Mouse (Mus musculus) ES-Bruce4 (cell line): Measurements from ENCODE around the gene Tapbpl. TPM values are rescaled to one million over a fixed set of nuclear protein-coding genes. Genes with fewer than 3 reads are reported as not detected.

Experiments
- H3K27ac ChIP-seq: 2 replicates; pipeline ENCODE4 v1.5.1; 2012; ENCODE audit warnings: low read length, inconsistent platforms; ENCODE audit not compliant: insufficient read depth
- H3K27me3 ChIP-seq: 2 replicates; pipeline ENCODE4 v1.6.1; 2012; ENCODE audit warnings: mild to moderate bottlenecking, low read length, inconsistent platforms; ENCODE audit not compliant: control insufficient read depth, poor library complexity, insufficient read depth, severe bottlenecking
- H3K36me3 ChIP-seq: 2 replicates; pipeline ENCODE4 v1.6.1; 2012; ENCODE audit warnings: inconsistent platforms, mild to moderate bottlenecking, low read length, moderate library complexity; ENCODE audit not compliant: control insufficient read depth, poor library complexity, insufficient read depth, severe bottlenecking
- H3K4me1 ChIP-seq: one replicate; pipeline ENCODE4 v1.8.1; 2011; ENCODE audit warnings: low read length; ENCODE audit not compliant: control insufficient read depth, insufficient read depth
- H3K4me3 ChIP-seq: 2 replicates; pipeline ENCODE4 v1.5.1; 2011; ENCODE audit warnings: low read depth, mild to moderate bottlenecking, low read length
- H3K9ac ChIP-seq: 2 replicates; pipeline ENCODE4 v1.6.1; 2012; ENCODE audit warnings: low read depth, mild to moderate bottlenecking, inconsistent platforms; ENCODE audit not compliant: poor library complexity, severe bottlenecking
- H3K9me3 ChIP-seq: replicated peaks from 2 replicates; pipeline ENCODE4 v1.6.1; 2012; ENCODE audit warnings: mild to moderate bottlenecking, low read length, inconsistent platforms; ENCODE audit not compliant: control insufficient read depth, poor library complexity, insufficient read depth, severe bottlenecking
- CTCF ChIP-seq: IDR thresholded peaks from one replicate; pipeline ENCODE4 v1.8.1; 2011; ENCODE audit warnings: low read depth, low read length
- EP300 ChIP-seq: IDR thresholded peaks from 2 replicates; pipeline ENCODE4 v1.6.1; 2011; ENCODE audit warnings: low read depth, low read length; ENCODE audit not compliant: insufficient read depth
- POLR2A ChIP-seq: IDR thresholded peaks from one replicate; pipeline ENCODE4 v1.8.1; 2011; ENCODE audit warnings: low read length; ENCODE audit not compliant: insufficient read depth
- polyA plus RNA-seq: library from polyadenylated mRNA; stranded (reverse); fragments of >200 nt; gene quantifications from 2 replicates; pipeline ENCODE4 v1.2.4, GENCODE M21; 2011; ENCODE audit warnings: low read depth; ENCODE audit not compliant: missing spikeins, insufficient read depth, insufficient read length

Gene Tapbpl
- polyA plus RNA-seq, 1 experiment, result 3.9 TPM

- Histone ChIP-seq H3K27ac (no peak overlapping the region), H3K9ac (no peak overlapping the region), H3K27me3 (no peaks in the 10 kb centered on the region), H3K4me3 (no peak overlapping the region), H3K36me3 (no peaks in the 10 kb centered on the region), H3K9me3 (no peaks in the 10 kb centered on the region), H3K4me1 (no peaks in the 10 kb centered on the region)
- TF ChIP-seq CTCF (no peak), EP300 (no peak), POLR2A (no peak)
These were observed 13.8 kb downstream of the Tapbpl start for GRCm38 (mm10) chr6:125217899-125218298.

GRCm38 (mm10) chr6:125216898-125217297 is 14.8 kb downstream of the Tapbpl start:
- Histone ChIP-seq H3K4me3 (no peak overlapping the region), H3K27me3 (no peaks in the 10 kb centered on the region), H3K27ac (no peak overlapping the region), H3K9me3 (no peaks in the 10 kb centered on the region), H3K9ac (no peak overlapping the region), H3K36me3 (no peaks in the 10 kb centered on the region), H3K4me1 (no peaks in the 10 kb centered on the region)
- TF ChIP-seq CTCF (no peak), POLR2A (no peak)

- peak; percentile 63; the same call in 1 of the 2 replicates for TF ChIP-seq EP300
- TF ChIP-seq CTCF, result no peak
- TF ChIP-seq POLR2A, result peak; percentile 92
- Histone ChIP-seq H3K9me3 (no peaks in the 10 kb centered on the region), H3K27me3 (no peaks in the 10 kb centered on the region), H3K4me3 (peak within 1 kb of the TSS; percentile 91), H3K27ac (no peak within 1 kb of the TSS), H3K4me1 (no peaks in the 10 kb centered on the region), H3K36me3 (no peaks in the 10 kb centered on the region), H3K9ac (peak within 1 kb of the TSS; percentile 73)
These were observed 16.3 kb downstream of the Tapbpl start, which contains the start of gene Vamp1 for GRCm38 (mm10) chr6:125215148-125215954. Vamp1 (plus strand) TSS chr6:125215551.

- Histone ChIP-seq H3K9me3 (no peaks in the 10 kb centered on the region), H3K36me3 (no peaks in the 10 kb centered on the region), H3K9ac (no peak overlapping the region), H3K27ac (no peak overlapping the region), H3K4me1 (no peaks in the 10 kb centered on the region), H3K27me3 (no peaks in the 10 kb centered on the region), H3K4me3 (no peak overlapping the region)
- TF ChIP-seq POLR2A (no peak), CTCF (no peak), EP300 (no peak)
These were observed 17.9 kb downstream of the Tapbpl start for GRCm38 (mm10) chr6:125213715-125214114.

GRCm38 (mm10) chr6:125213129-125213528 is 18.5 kb downstream of the Tapbpl start:
- H3K9me3 ChIP-seq, result no peaks in the 10 kb centered on the region
- H3K4me3 ChIP-seq, result no peak overlapping the region
- no peaks in the 10 kb centered on the region for H3K27me3 ChIP-seq
- no peak overlapping the region for H3K9ac ChIP-seq
- H3K4me1 ChIP-seq, result no peaks in the 10 kb centered on the region
- no peaks in the 10 kb centered on the region for H3K36me3 ChIP-seq
- TF ChIP-seq EP300, result no peak
- H3K27ac ChIP-seq, result no peak overlapping the region

- no peak for TF ChIP-seq CTCF
- TF ChIP-seq EP300, result no peak
- TF ChIP-seq POLR2A, result no peak
- Histone ChIP-seq H3K4me1 (no peaks in the 10 kb centered on the region), H3K9me3 (no peaks in the 10 kb centered on the region), H3K27me3 (no peaks in the 10 kb centered on the region), H3K36me3 (no peaks in the 10 kb centered on the region), H3K4me3 (no peak overlapping the region), H3K9ac (no peak overlapping the region), H3K27ac (no peak overlapping the region)
These were observed 19.0 kb downstream of the Tapbpl start for GRCm38 (mm10) chr6:125212621-125213020.
